29 mouse cellular contexts compared by ENCODE assay signal in genomic region chr11:108282850-108283459, GRCm38 (mm10).
DNase-seq lines count a peak whose midpoint lies in the region; ATAC-seq lines count a peak whose summit lies in the region.
"Had no signal": no experiment of that assay in that cellular context is flagged by ENCODE, and none has a peak within 500 bp of the region (broad histone marks: within the 10 kb centered on the region; RNA-seq: fewer than 3 reads in every experiment).

No protein-coding gene starts in this region.

- H3K4me3 ChIP-seq in heart, embryonic 12.5 days = no peak overlapping the region
- H3K4me3 ChIP-seq in heart, embryonic 10.5 days = no peak overlapping the region
- no peak overlapping the region for H3K4me3 ChIP-seq in intestine, embryonic 15.5 days (replicated peaks)
- H3K4me3 ChIP-seq: left cerebral cortex, adult 2 months; liver, embryonic 15.5 days; lung, embryonic 15.5 days; midbrain, embryonic 10.5 days; myocyte; neural tube, embryonic 13.5 days had no signal

- no peaks in the 10 kb centered on the region for H3K36me3 ChIP-seq in heart, embryonic 12.5 days
- H3K36me3 ChIP-seq in heart, embryonic 10.5 days = no peaks in the 10 kb centered on the region
- no peaks in the 10 kb centered on the region for H3K36me3 ChIP-seq in intestine, embryonic 15.5 days
- H3K36me3 ChIP-seq: liver, embryonic 15.5 days; lung, embryonic 15.5 days; midbrain, embryonic 10.5 days; neural tube, embryonic 13.5 days had no signal

- DNase-seq in heart, embryonic 10.5 days (ENCODE audit: low spot score) = no peak
- peak; percentile 58 for DNase-seq in 3T3-L1 (ENCODE audit: low read depth, low spot score)
- peak; percentile 43 for DNase-seq in Muller cell, postnatal 12 days (ENCODE audit: inconsistent ontology term)
- DNase-seq in T-cell, adult 2 months (ENCODE audit: low spot score) = no peak
- DNase-seq in thymus, postnatal 4 days = no peak
- no peak for DNase-seq in right cerebral cortex, postnatal 36 days (ENCODE audit: low spot score in 2 of 2)
- DNase-seq: adrenal gland, adult 8-10 months; cerebellum, adult 2 months; cerebellum, postnatal 25 days; forebrain, postnatal 0 days; gastrocnemius, postnatal 36 days; kidney, adult 2 months; left cerebral cortex, postnatal 4 days; liver; lung, postnatal 4 days; retina, postnatal 1 day; right cerebral cortex, postnatal 25 days; thymus, postnatal 25 days had no signal

- no peaks in the 10 kb centered on the region for H3K27me3 ChIP-seq in heart, embryonic 12.5 days (replicated peaks)
- H3K27me3 ChIP-seq in heart, embryonic 10.5 days (ENCODE audit: insufficient read depth, poor library complexity, severe bottlenecking) = no peaks in the 10 kb centered on the region
- no peaks in the 10 kb centered on the region for H3K27me3 ChIP-seq in intestine, embryonic 15.5 days (replicated peaks)
- H3K27me3 ChIP-seq: liver, embryonic 15.5 days; lung, embryonic 15.5 days; neural tube, embryonic 13.5 days had no signal

- 18% methylated on average over 1 of the region's 1 CpGs for WGBS in heart, embryonic 12.5 days
- 32% methylated on average over 1 of the region's 1 CpGs for WGBS in heart, embryonic 10.5 days
- 53% methylated on average over 1 of the region's 1 CpGs for WGBS in intestine, embryonic 15.5 days

- no peak overlapping the region for H3K9ac ChIP-seq in heart, embryonic 12.5 days
- no peak overlapping the region for H3K9ac ChIP-seq in intestine, embryonic 15.5 days
- H3K9ac ChIP-seq: forebrain, postnatal 0 days; liver, embryonic 15.5 days; lung, embryonic 15.5 days; neural tube, embryonic 13.5 days had no signal

- no peak overlapping the region for H3K4me2 ChIP-seq in heart, embryonic 12.5 days
- H3K4me2 ChIP-seq in intestine, embryonic 15.5 days (replicated peaks) = no peak overlapping the region
- H3K4me2 ChIP-seq: liver, embryonic 15.5 days; lung, embryonic 15.5 days; neural tube, embryonic 13.5 days had no signal

- peaks cover 50% of the 10 kb centered on the region for H3K4me1 ChIP-seq in heart, embryonic 12.5 days (replicated peaks)
- peaks cover 50% of the 10 kb centered on the region for H3K4me1 ChIP-seq in heart, embryonic 10.5 days
- 0 out of 2 replicates have a peak, but pooled peaks cover 4% of the 10 kb centered on the region for H3K4me1 ChIP-seq in intestine, embryonic 15.5 days (replicated peaks)

- 0 out of 2 replicates have a peak overlapping the region, but pooled peaks have one; percentile 15 for H3K27ac ChIP-seq in heart, embryonic 12.5 days (ENCODE audit: poor library complexity, severe bottlenecking)
- H3K27ac ChIP-seq in heart, embryonic 10.5 days = no peak overlapping the region
- no peak overlapping the region for H3K27ac ChIP-seq in intestine, embryonic 15.5 days
- H3K27ac ChIP-seq: kidney, postnatal 0 days; left cerebral cortex, adult 2 months; liver, embryonic 15.5 days; lung, embryonic 15.5 days; midbrain, embryonic 10.5 days; neural tube, embryonic 13.5 days had no signal

- no peaks in the 10 kb centered on the region for H3K9me3 ChIP-seq in heart, embryonic 12.5 days (replicated peaks)
- no peaks in the 10 kb centered on the region for H3K9me3 ChIP-seq in heart, embryonic 10.5 days
- no peaks in the 10 kb centered on the region for H3K9me3 ChIP-seq in intestine, embryonic 15.5 days
- H3K9me3 ChIP-seq: liver, embryonic 15.5 days; lung, embryonic 15.5 days; midbrain, embryonic 10.5 days; neural tube, embryonic 13.5 days had no signal

- ATAC-seq in heart, embryonic 12.5 days (ENCODE audit: insufficient number of reproducible peaks, low FRiP score) = no peak
- ATAC-seq in intestine, embryonic 15.5 days = peak; percentile 84
- ATAC-seq: forebrain, postnatal 0 days; hindbrain, embryonic 16.5 days; midbrain, embryonic 16.5 days had no signal

Comparison
In these comparisons a context has a peak if more than half of its experiments do, and no peak if none do; other contexts are left out.
1. DNase-seq: peak in 3T3-L1 (single experiment) and Muller cell, postnatal 12 days (single experiment); none in heart, embryonic 10.5 days (single experiment), T-cell, adult 2 months (single experiment), thymus, postnatal 4 days (single experiment) and right cerebral cortex, postnatal 36 days (0 of 2).